Mouse (Mus musculus) hindbrain, embryonic 14.5 days (tissue): ENCODE measurements around the gene Ubn1. TPM values are rescaled to one million over a fixed set of nuclear protein-coding genes. Genes with fewer than 3 reads are reported as not detected.

Source experiments
- ATAC-seq: fragments of 200-750 bp; cut with Nextera tagmentation; 2 replicates; pipeline ENCODE4 v1.8.0; 2017; ENCODE audit warnings: moderate number of reproducible peaks, mild to moderate bottlenecking, moderate TSS enrichment, moderate library complexity; ENCODE audit not compliant: low FRiP score
- DNase-seq: peaks from one replicate; pipeline ENCODE4 v3.0.0-alpha.2; 2015; ENCODE audit warnings: low spot score
- H3K27ac ChIP-seq: fragments of 300-500 bp; sonication (generic); 2 replicates; pipeline ENCODE4 v1.5.1; 2014; ENCODE audit warnings: mild to moderate bottlenecking, moderate library complexity
- H3K27me3 ChIP-seq: fragments of 300-500 bp; sonication (generic); 2 replicates; pipeline ENCODE4 v1.6.1; 2014; ENCODE audit warnings: mild to moderate bottlenecking, low read length, mixed read lengths; ENCODE audit not compliant: control insufficient read depth, insufficient read depth
- H3K36me3 ChIP-seq: fragments of 300-500 bp; sonication (generic); replicated peaks from 2 replicates; pipeline ENCODE4 v1.6.1; 2014; ENCODE audit not compliant: control insufficient read depth, insufficient read depth
- H3K4me1 ChIP-seq: fragments of 300-500 bp; sonication (generic); replicated peaks from 2 replicates; pipeline ENCODE4 v1.6.1; 2014; ENCODE audit warnings: antibody characterized with exemption, low read length, mixed read lengths; ENCODE audit not compliant: control insufficient read depth, insufficient read depth
- H3K4me2 ChIP-seq: fragments of 300-500 bp; sonication (generic); replicated peaks from 2 replicates; pipeline ENCODE4 v1.6.1; 2014; ENCODE audit warnings: mild to moderate bottlenecking, moderate library complexity
- H3K4me3 ChIP-seq: fragments of 300-500 bp; sonication (generic); replicated peaks from 2 replicates; pipeline ENCODE4 v1.5.1; 2014; ENCODE audit warnings: mild to moderate bottlenecking, low read length
- H3K9ac ChIP-seq: fragments of 300-500 bp; sonication (generic); 2 replicates; pipeline ENCODE4 v1.6.1; 2014
- H3K9me3 ChIP-seq: fragments of 300-500 bp; sonication (generic); 2 replicates; pipeline ENCODE4 v1.6.1; 2016; ENCODE audit warnings: low read length; ENCODE audit not compliant: control insufficient read depth
- WGBS: fragments of 180-500 bp; shearing (Covaris S2); extraction: QIAGEN DNeasy Blood & Tissue Kit; methylation state at CpG from one replicate; pipeline ENCODE4 v1.1.7; 2014; 5-methylcytosine and 5-hydroxymethylcytosine counted together
- polyA plus RNA-seq: library from polyadenylated mRNA; unstranded; fragments of >200 nt; fragmentation: Nextera tagmentation; extraction: Ambion mirVana; gene quantifications from 2 replicates; pipeline ENCODE4 v1.2.1, GENCODE M21; 2014

Gene Ubn1
- polyA plus RNA-seq, 1 experiment from 2014 or later, result 14.9 TPM

DNA sequence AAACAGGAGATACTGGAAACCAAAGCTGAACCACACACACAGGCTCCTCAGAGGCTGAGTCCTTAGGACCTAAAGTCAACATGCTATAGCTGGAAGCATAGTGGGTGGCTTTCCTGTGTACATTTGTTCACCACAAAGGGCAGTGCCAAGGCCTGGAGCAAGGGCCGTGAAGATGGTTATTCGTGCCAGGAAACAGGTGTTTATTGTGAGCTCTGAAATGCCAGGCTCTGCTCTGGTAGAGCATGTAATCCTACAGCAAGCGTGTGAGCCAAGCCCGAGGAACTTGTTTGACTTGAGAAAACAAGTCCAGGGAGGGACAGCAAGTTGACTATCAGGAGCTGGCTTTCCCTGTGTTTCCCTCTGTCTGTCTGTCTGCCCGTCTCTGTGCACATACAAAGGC, 43.4 kb downstream of the Ubn1 start:
- no peaks in the 10 kb centered on the region for H3K9me3 ChIP-seq
- no peaks in the 10 kb centered on the region for H3K27me3 ChIP-seq
- 92% methylated on average over 5 of the region's 5 CpGs for WGBS
- DNase-seq (no peak), ATAC-seq (no peak)
- peaks cover 10% of the 10 kb centered on the region for H3K36me3 ChIP-seq
- H3K27ac ChIP-seq, result no peak overlapping the region
- H3K4me2 ChIP-seq, result no peak overlapping the region
- H3K4me1 ChIP-seq, result no peaks in the 10 kb centered on the region
- no peak overlapping the region for H3K9ac ChIP-seq
- H3K4me3 ChIP-seq, result no peak overlapping the region

DNA sequence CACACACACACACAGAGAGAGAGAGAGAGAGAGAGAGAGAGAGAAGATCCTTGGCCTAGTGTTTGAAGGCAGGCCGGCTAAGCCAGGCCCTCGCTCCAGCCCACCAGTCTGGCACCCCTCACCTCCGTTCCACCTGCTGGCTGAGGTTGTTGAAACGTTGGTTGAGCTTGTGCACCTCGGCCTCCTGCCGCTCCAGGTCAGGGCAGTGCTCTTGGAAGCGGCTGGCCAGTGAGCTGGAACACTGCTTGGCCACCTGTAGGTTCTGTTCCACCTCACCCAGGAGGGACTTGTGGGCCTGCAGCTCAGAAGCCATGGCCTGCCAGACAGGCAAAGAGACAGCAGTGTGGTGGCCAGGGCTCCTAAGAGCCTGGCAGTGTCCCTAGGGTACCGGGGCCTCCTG, 46.6 kb downstream of the Ubn1 start:
- Histone ChIP-seq H3K36me3 (no peaks in the 10 kb centered on the region), H3K27me3 (no peaks in the 10 kb centered on the region), H3K4me1 (no peaks in the 10 kb centered on the region), H3K4me2 (no peak overlapping the region), H3K4me3 (no peak overlapping the region), H3K9me3 (no peaks in the 10 kb centered on the region), H3K9ac (no peak overlapping the region), H3K27ac (no peak overlapping the region)
- no peak for DNase-seq
- no peak for ATAC-seq
- 83% methylated on average over 8 of the region's 8 CpGs for WGBS

DNA sequence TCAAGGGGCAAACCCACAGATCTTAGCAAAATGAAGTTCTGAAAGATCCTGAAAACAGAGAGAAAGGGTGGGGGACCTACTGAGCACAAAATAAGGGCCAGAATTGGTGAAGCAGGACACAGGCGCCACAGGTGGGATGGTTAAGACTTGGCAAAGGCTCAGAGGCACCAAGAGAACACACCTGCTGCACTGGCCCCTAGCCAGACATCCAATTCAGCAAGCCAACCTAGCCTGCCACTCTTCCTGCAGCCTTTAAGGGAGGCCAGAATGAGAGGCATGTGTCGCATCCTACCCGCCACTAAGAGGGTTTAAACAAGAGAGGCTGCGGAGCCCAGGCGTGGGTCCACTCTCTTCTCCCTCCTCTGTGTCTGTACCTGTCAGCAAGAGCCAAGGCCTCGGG, 51.1 kb downstream of the Ubn1 start:
- WGBS, result 79% methylated on average over 6 of the region's 6 CpGs
- Histone ChIP-seq H3K9ac (no peak overlapping the region), H3K27ac (no peak overlapping the region), H3K36me3 (no peaks in the 10 kb centered on the region), H3K4me3 (no peak overlapping the region), H3K4me1 (no peaks in the 10 kb centered on the region), H3K27me3 (no peaks in the 10 kb centered on the region), H3K9me3 (no peaks in the 10 kb centered on the region), H3K4me2 (no peak overlapping the region)
- ATAC-seq (no peak), DNase-seq (no peak)

DNA sequence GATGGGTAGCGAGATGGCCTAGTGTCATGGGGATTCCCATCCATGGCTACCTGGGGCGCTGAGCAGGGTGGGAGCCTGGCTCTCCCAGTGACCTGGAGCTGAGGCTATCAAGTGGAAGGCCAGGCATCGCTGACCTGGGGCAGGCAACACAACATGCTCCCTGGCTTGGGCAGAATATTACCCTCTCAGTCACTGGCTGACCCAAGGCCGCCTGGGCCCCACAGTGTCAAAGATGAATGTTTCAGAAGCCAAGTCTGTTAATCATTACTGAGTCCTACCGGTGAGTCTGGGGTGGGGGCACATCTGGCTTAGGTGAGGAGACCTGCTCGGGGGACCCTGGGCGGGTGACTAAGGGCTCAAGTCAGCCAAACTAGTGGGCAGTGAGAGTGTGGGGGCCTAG, 60.0 kb downstream of the Ubn1 start:
- Histone ChIP-seq H3K27ac (no peak overlapping the region), H3K4me2 (no peak overlapping the region), H3K4me1 (no peaks in the 10 kb centered on the region), H3K27me3 (no peaks in the 10 kb centered on the region), H3K36me3 (no peaks in the 10 kb centered on the region), H3K4me3 (no peak overlapping the region), H3K9ac (no peak overlapping the region), H3K9me3 (no peaks in the 10 kb centered on the region)
- no peak for DNase-seq
- 75% methylated on average over 7 of the region's 7 CpGs for WGBS
- no peak for ATAC-seq

DNA sequence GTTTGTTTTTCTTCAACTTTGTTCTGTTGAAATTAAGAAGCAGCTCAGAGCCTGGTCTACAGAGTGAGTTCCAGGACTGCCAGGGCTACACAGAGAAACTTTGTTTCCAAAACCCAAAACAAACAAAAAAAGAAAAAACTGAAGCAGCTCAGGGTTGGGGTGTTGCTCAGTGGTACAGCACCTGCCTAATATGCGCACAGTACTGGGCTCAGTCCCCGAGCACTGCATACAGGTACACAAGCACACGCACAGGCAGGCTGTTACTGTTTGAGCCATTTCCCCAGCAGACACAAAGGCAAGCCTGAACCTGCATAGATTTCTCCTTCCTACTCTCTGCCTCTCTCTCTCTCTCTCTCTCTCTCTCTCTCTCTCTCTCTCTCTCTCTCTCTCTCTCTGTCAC, 61.2 kb downstream of the Ubn1 start:
- ATAC-seq (no peak), DNase-seq (no peak)
- Histone ChIP-seq H3K9me3 (no peaks in the 10 kb centered on the region), H3K4me2 (no peak overlapping the region), H3K4me1 (no peaks in the 10 kb centered on the region), H3K27ac (no peak overlapping the region), H3K4me3 (no peak overlapping the region), H3K9ac (no peak overlapping the region), H3K27me3 (no peaks in the 10 kb centered on the region), H3K36me3 (no peaks in the 10 kb centered on the region)
- 85% methylated on average over 3 of the region's 3 CpGs for WGBS

DNA sequence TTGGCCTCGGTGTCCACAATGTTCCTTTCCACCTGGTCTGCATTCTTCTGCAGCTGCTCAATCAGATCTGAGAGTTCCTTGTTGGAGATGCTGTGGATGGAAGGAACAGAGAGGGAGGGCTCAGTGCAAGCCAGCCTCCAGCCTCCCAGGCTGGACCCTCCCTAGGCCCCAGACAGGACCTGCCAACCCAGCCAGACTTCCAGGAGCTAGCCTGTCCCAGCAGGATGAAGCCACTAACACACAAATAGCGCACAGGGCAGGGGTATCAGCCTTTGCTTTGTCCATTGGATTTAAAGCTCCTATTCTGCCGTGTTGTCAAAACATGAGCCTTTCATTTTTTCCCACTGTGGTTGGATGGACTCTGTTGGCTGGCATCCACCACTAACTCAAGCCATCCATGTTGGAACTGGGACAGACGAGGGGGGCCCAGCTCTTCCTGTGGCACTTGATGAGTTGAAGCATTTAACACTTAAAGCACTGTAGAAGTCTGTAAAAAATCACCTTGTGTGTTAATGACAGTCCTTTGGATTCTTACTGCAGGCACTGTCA, 63.2 kb downstream of the Ubn1 start:
- DNase-seq (no peak), ATAC-seq (no peak)
- H3K4me1 ChIP-seq, result no peaks in the 10 kb centered on the region
- H3K9me3 ChIP-seq, result no peaks in the 10 kb centered on the region
- no peak overlapping the region for H3K4me2 ChIP-seq
- no peaks in the 10 kb centered on the region for H3K36me3 ChIP-seq
- H3K27ac ChIP-seq, result no peak overlapping the region
- H3K9ac ChIP-seq, result no peak overlapping the region
- H3K27me3 ChIP-seq, result no peaks in the 10 kb centered on the region
- 78% methylated on average over 4 of the region's 4 CpGs for WGBS
- no peak overlapping the region for H3K4me3 ChIP-seq

DNA sequence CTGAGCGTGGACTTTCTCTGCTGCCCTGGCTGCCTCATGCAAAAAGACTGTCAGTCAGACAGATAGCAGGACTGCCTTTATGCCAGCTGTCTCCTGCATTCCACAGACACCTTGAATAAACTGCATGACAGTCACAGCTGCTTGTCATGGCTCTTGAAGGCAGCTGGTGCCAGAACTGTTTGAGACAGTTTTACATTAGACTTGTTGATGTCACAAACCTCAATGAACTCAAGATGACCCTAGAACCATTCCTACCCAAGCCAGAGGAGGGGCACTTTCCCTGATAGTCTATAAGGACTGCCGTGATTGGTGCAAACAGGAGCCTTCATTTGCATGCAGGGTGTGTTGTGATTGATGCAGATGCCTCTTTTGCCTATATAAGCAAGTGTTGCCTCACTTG, 63.7 kb downstream of the Ubn1 start:
- ATAC-seq, result no peak
- no peak overlapping the region for H3K9ac ChIP-seq
- no peaks in the 10 kb centered on the region for H3K27me3 ChIP-seq
- H3K36me3 ChIP-seq, result no peaks in the 10 kb centered on the region
- 76% methylated on average over 2 of the region's 2 CpGs for WGBS
- no peaks in the 10 kb centered on the region for H3K4me1 ChIP-seq
- H3K4me3 ChIP-seq, result no peak overlapping the region
- H3K4me2 ChIP-seq, result no peak overlapping the region
- no peaks in the 10 kb centered on the region for H3K9me3 ChIP-seq
- no peak for DNase-seq
- H3K27ac ChIP-seq, result no peak overlapping the region

DNA sequence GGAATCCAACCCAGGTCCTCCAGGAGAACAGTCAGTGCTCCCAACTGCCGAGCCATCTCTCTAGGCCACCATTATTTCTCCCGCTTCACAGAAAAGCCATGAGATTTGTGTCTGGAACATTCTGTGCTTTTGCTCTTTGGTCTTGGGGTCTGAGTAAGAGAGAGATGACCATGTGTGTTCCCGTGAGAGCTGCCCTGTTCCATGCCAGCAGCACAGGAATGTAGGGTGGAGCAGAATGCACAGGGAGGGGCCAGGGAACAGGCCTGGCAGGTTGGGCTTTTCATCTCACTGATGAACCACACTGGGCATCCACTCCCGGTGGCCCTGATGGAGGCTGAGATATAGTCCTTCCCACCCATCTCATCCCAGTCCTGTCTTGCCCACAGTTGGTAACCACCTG, 69.5 kb downstream of the Ubn1 start:
- Histone ChIP-seq H3K4me2 (no peak overlapping the region), H3K4me1 (no peaks in the 10 kb centered on the region), H3K36me3 (no peaks in the 10 kb centered on the region), H3K4me3 (no peak overlapping the region), H3K27ac (no peak overlapping the region), H3K9me3 (no peaks in the 10 kb centered on the region), H3K9ac (no peak overlapping the region), H3K27me3 (0 out of 2 replicates have a peak, but pooled peaks cover 4% of the 10 kb centered on the region)
- DNase-seq (no peak), ATAC-seq (no peak)
- WGBS, result 81% methylated on average over 4 of the region's 4 CpGs

DNA sequence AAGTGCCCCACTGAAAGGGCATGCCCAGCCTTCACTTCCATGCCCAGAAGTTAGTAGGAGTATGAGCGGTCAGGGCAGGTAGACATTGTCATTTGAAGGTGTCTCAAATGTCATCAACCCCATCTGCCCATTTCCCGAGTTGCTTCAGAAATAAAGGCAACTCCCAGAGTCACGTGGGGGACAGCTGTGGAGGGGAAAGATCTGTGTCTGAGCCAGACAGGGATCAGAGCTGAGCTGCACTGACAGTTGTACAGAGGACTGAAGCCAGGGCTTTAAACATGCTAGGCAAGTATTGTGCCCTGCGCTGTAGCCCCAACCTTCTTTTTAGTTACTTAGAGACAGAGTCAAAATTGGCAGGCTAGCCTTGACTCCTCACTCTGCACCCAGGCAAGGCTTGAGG, 70.0 kb downstream of the Ubn1 start:
- WGBS, result 91% methylated on average over 4 of the region's 4 CpGs

DNA sequence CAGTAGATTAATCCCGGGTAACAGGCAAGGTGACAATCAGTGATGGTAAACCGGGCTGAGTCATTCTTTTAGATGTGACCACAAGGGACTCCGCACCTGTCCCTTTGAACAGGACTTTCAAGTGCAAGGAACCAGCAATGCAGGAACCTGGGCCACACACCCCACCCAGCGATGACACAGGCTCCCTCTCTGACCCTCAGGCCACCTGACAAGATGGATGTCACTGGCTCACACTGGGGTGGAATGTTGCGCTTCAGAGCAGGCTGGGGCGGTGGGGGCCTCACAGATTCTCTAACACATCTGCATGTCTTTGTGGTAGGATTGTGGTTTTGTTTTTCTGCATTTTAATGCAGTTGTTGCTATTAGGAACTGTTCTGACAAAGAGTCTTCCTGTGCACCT, 73.6 kb downstream of the Ubn1 start:
- no peaks in the 10 kb centered on the region for H3K4me1 ChIP-seq
- no peak overlapping the region for H3K9ac ChIP-seq
- no peak overlapping the region for H3K27ac ChIP-seq
- no peaks in the 10 kb centered on the region for H3K9me3 ChIP-seq
- H3K27me3 ChIP-seq, result 0 out of 2 replicates have a peak, but pooled peaks cover 4% of the 10 kb centered on the region
- H3K36me3 ChIP-seq, result no peaks in the 10 kb centered on the region
- whole genome bisulfite sequencing, result 78% methylated on average over 6 of the region's 6 CpGs
- no peak for DNase-seq
- H3K4me3 ChIP-seq, result no peak overlapping the region
- no peak overlapping the region for H3K4me2 ChIP-seq
- no peak for ATAC-seq

More for the DNA sequence above, 70.0 kb downstream of the Ubn1 start:
- no peaks in the 10 kb centered on the region for H3K9me3 ChIP-seq
- no peak overlapping the region for H3K9ac ChIP-seq
- H3K4me2 ChIP-seq, result no peak overlapping the region
- DNase-seq (no peak), ATAC-seq (no peak)
- no peaks in the 10 kb centered on the region for H3K36me3 ChIP-seq
- 0 out of 2 replicates have a peak, but pooled peaks cover 4% of the 10 kb centered on the region for H3K27me3 ChIP-seq
- H3K27ac ChIP-seq, result no peak overlapping the region
- H3K4me1 ChIP-seq, result no peaks in the 10 kb centered on the region
- no peak overlapping the region for H3K4me3 ChIP-seq
